Mouse (Mus musculus) limb, embryonic 14.5 days (tissue): ENCODE data around the gene Mllt6. TPM values are rescaled to one million over a fixed set of nuclear protein-coding genes. Genes with fewer than 3 reads are reported as not detected.
"Not testable (repeated sequence)": the region's sequence is repeated elsewhere in the genome, so short reads cannot be mapped to it uniquely, and the experiment has no call there.

Source experiments
- ATAC-seq: fragments of 200-750 bp; cut with Nextera tagmentation; 2 replicates; pipeline ENCODE4 v1.8.0; 2017; ENCODE audit warnings: low read depth, moderate number of reproducible peaks, moderate TSS enrichment; ENCODE audit not compliant: low FRiP score
- DNase-seq: peaks from one replicate; pipeline ENCODE4 v3.0.0-alpha.2; 2015; ENCODE audit warnings: low spot score
- H3K27ac ChIP-seq: fragments of 300-500 bp; sonication (generic); replicated peaks from 2 replicates; pipeline ENCODE4 v1.5.1; 2014; ENCODE audit warnings: low read depth, mild to moderate bottlenecking, low read length, moderate library complexity, mixed read lengths
- H3K27me3 ChIP-seq: fragments of 300-500 bp; sonication (generic); 2 replicates; pipeline ENCODE4 v1.6.1; 2014; ENCODE audit warnings: low read length, mixed read lengths; ENCODE audit not compliant: control insufficient read depth, insufficient read depth
- H3K36me3 ChIP-seq: fragments of 300-500 bp; sonication (generic); 2 replicates; pipeline ENCODE4 v1.6.1; 2014; ENCODE audit warnings: mild to moderate bottlenecking, low read length, moderate library complexity, mixed read lengths; ENCODE audit not compliant: control insufficient read depth, insufficient read depth
- H3K4me1 ChIP-seq: fragments of 300-500 bp; sonication (generic); 2 replicates; pipeline ENCODE4 v1.6.1; 2014; ENCODE audit warnings: antibody characterized with exemption, low read length, mixed read lengths; ENCODE audit not compliant: control insufficient read depth, insufficient read depth
- H3K4me2 ChIP-seq: fragments of 300-500 bp; sonication (generic); replicated peaks from 2 replicates; pipeline ENCODE4 v1.6.1; 2014; ENCODE audit warnings: low read depth, mild to moderate bottlenecking, low read length, moderate library complexity; ENCODE audit not compliant: severe bottlenecking
- H3K4me3 ChIP-seq: fragments of 300-500 bp; sonication (generic); replicated peaks from 2 replicates; pipeline ENCODE4 v1.5.1; 2014; ENCODE audit warnings: low read length
- H3K9ac ChIP-seq: fragments of 300-500 bp; sonication (generic); 2 replicates; pipeline ENCODE4 v1.6.1; 2014; ENCODE audit warnings: mild to moderate bottlenecking, low read depth, low read length, moderate library complexity; ENCODE audit not compliant: severe bottlenecking
- H3K9me3 ChIP-seq: fragments of 300-500 bp; sonication (generic); 2 replicates; pipeline ENCODE4 v1.6.1; 2016; ENCODE audit warnings: low read length; ENCODE audit not compliant: control insufficient read depth
- POLR2A ChIP-seq: fragments of 200-500 bp; IDR thresholded peaks from 2 replicates; pipeline ENCODE4 v1.8.0; 2012; ENCODE audit warnings: inconsistent platforms, mild to moderate bottlenecking, moderate library complexity, borderline replicate concordance; ENCODE audit not compliant: insufficient read depth, insufficient read length; ENCODE audit errors: extremely low read depth
- WGBS: fragments of 180-500 bp; shearing (Covaris S2); extraction: QIAGEN DNeasy Blood & Tissue Kit; methylation state at CpG from one replicate; pipeline ENCODE4 v1.1.7; 2014; 5-methylcytosine and 5-hydroxymethylcytosine counted together
- polyA plus RNA-seq, 2 experiments: library from polyadenylated mRNA; depleted of rRNA in 1 of 2; stranded (reverse) in 1 of 2; unstranded in 1 of 2; fragments of >200 nt; fragmentation: Nextera tagmentation in 1 of 2; extraction: Ambion mirVana in 1 of 2; gene quantifications; 2 replicates each; pipeline versions ENCODE4 v1.2.1 to v1.2.3; 2012 to 2014

Mllt6 gene
- polyA plus RNA-seq, 2 experiments, result 4.9 to 28.6 TPM

GRCm38 (mm10) chr11:97631938-97632337 lies 31.3 kb upstream of the Mllt6 start:
- WGBS, result 5% methylated on average over 12 of the region's 12 CpGs
- H3K4me3 ChIP-seq, result no peak overlapping the region

GRCm38 (mm10) chr11:97632440-97632839 lies 30.8 kb upstream of the Mllt6 start:
- not testable (repeated sequence) for H3K36me3 ChIP-seq, ATAC-seq, H3K4me2 ChIP-seq, DNase-seq, H3K4me3 ChIP-seq, H3K27ac ChIP-seq, H3K9me3 ChIP-seq, H3K9ac ChIP-seq
- 89% methylated on average over 4 of the region's 4 CpGs for WGBS
- H3K4me1 ChIP-seq, result peaks cover 10% of the 10 kb centered on the region; the same call in 1 of the 2 replicates
- H3K27me3 ChIP-seq, result peaks cover 42% of the 10 kb centered on the region

More at GRCm38 (mm10) chr11:97631938-97632337, 31.3 kb upstream of the Mllt6 start:
- Histone ChIP-seq H3K27me3 (peaks cover 47% of the 10 kb centered on the region), H3K9me3 (no peaks in the 10 kb centered on the region), H3K36me3 (no peaks in the 10 kb centered on the region), H3K4me2 (no peak overlapping the region), H3K9ac (no peak overlapping the region), H3K27ac (no peak overlapping the region), H3K4me1 (peaks cover 14% of the 10 kb centered on the region; the same call in 1 of the 2 replicates)
- ATAC-seq (no peak), DNase-seq (peak; percentile 56)
- no peak for TF ChIP-seq POLR2A

GRCm38 (mm10) chr11:97635468-97636019 lies 27.7 kb upstream of the Mllt6 start:
- peaks cover 12% of the 10 kb centered on the region; the same call in 1 of the 2 replicates for H3K27me3 ChIP-seq
- H3K36me3 ChIP-seq, result no peaks in the 10 kb centered on the region
- H3K27ac ChIP-seq, result no peak overlapping the region
- 81% methylated on average over 11 of the region's 11 CpGs for WGBS
- H3K4me2 ChIP-seq, result no peak overlapping the region
- no peaks in the 10 kb centered on the region for H3K4me1 ChIP-seq
- H3K9me3 ChIP-seq, result no peaks in the 10 kb centered on the region
- DNase-seq, result no peak
- H3K4me3 ChIP-seq, result no peak overlapping the region
- TF ChIP-seq POLR2A, result no peak
- no peak for ATAC-seq
- H3K9ac ChIP-seq, result no peak overlapping the region

GRCm38 (mm10) chr11:97641668-97642067 lies 21.5 kb upstream of the Mllt6 start:
- no peaks in the 10 kb centered on the region for H3K27me3 ChIP-seq
- H3K36me3 ChIP-seq, result no peaks in the 10 kb centered on the region
- ATAC-seq (no peak), DNase-seq (no peak)
- no peaks in the 10 kb centered on the region for H3K9me3 ChIP-seq
- H3K4me1 ChIP-seq, result no peaks in the 10 kb centered on the region
- no peak overlapping the region for H3K4me2 ChIP-seq
- TF ChIP-seq POLR2A, result no peak
- no peak overlapping the region for H3K27ac ChIP-seq
- 50% methylated on average over 8 of the region's 8 CpGs for WGBS
- H3K4me3 ChIP-seq, result no peak overlapping the region
- no peak overlapping the region for H3K9ac ChIP-seq

DNA sequence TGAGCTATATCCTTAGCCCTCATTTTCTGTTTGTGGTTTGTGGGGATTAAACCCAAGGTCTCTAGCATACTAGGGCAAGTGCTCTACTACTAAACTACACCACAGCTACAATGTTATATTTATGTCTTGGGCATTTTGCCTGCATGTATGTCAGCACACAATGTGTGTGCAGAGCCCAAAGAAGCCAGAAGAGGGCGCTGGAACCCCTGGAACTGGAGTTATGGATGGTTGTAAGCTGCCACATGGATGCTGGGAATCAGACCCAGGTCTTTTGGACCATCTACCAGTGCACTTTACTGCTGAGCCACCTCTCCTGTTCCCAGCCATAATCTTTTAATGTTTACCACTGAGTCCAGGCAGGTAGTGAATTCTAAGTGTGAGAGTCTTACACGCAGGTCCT lies 20.5 kb upstream of the Mllt6 start:
- 45% methylated on average over 2 of the region's 2 CpGs for WGBS
- DNase-seq, result no peak

More for the DNA sequence above, 20.5 kb upstream of the Mllt6 start:
- no peaks in the 10 kb centered on the region for H3K27me3 ChIP-seq
- no peak overlapping the region for H3K27ac ChIP-seq
- no peak overlapping the region for H3K9ac ChIP-seq
- H3K4me2 ChIP-seq, result no peak overlapping the region
- no peak for ATAC-seq
- TF ChIP-seq POLR2A, result no peak
- H3K4me3 ChIP-seq, result no peak overlapping the region
- H3K9me3 ChIP-seq, result no peaks in the 10 kb centered on the region
- no peaks in the 10 kb centered on the region for H3K36me3 ChIP-seq
- H3K4me1 ChIP-seq, result no peaks in the 10 kb centered on the region
